Mouse (Mus musculus) thymus, postnatal 4 days (tissue): ENCODE results near the gene Pcdh9.

Source experiments
- DNase-seq: peaks from one replicate; pipeline ENCODE4 v3.0.0; 2021

The Pcdh9 gene

DNA sequence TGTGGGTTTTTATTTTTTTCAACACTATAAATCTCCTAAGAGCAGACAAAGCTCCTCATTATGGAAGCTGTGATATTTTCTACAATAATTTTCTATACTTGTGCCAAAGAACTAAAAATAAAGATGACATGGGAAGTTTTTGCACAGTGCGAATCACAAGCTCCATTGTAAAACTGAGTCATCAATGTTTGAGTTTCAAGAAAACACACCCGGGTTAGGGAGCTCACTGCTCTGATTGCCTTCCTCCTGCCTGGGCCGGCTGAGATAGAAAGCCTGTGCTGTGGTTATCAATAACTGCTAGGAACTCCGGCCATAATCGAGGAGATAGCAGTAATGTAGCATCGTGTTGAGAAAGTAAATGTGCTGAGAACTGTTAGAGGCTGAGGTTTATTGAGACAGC is 344.9 kb downstream of the Pcdh9 start:
- no peak for DNase-seq

GRCm38 (mm10) chr14:93543970-93544627 is 346.4 kb downstream of the Pcdh9 start:
- no peak for DNase-seq

DNA sequence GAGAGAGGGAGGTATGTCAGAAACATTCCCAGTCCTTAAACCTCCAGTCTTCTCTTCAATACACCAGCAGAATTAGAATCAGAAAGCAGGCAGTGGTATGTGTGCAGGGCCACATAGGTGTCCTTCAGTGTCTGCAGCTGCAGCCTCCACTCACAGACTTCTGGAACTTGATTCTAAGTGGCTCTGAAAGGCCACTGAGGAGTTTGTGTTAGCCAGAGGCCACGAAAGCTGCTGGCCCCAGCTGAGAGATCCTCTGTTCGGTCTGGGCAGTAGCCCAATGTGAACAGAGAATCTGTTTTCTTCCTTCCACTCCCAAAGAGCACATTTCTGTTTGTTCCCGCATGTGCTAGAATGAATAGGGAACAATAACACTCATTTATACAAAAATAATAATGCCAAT is 346.9 kb downstream of the Pcdh9 start:
- DNase-seq, result no peak

GRCm38 (mm10) chr14:93534928-93535327 is 355.6 kb downstream of the Pcdh9 start:
- no peak for DNase-seq

DNA sequence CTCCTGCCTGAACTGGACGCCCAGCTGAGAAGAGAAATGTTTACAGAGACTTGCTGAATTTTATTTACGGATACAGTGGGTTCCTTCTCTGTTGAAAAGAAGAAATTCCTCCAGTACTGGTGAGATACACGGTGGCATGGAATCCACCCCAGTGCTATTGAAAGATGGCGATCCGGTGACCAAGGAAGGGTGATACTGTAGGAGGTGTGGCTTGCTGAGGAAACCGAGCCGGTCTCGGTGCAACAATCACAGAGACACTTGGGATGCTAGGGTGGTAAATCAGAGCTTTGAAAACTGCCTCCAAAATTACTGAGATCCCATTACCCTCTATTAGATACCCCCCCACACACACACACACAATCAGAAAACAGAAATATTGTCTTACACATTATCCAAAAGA is 367.0 kb downstream of the Pcdh9 start:
- no peak for DNase-seq

GRCm38 (mm10) chr14:93520166-93520565 is 370.3 kb downstream of the Pcdh9 start:
- DNase-seq, result no peak

DNA sequence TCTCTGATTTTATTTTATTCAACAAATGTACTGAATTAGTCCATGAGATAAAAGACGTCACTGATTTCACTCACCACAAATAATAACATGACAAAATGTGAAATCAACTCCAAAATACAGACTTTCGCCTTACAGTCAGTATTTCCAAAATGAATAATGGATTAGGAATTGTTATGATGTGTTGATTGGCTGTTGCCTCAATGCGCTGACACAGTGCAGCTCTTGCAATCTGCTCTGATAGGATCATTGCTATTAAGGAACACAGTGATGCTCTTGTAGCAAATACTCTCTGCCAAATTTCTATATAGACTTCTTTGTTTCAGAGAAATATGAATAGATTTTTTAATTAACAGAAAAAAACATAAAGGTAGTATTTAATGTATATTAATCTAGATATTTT is 373.8 kb downstream of the Pcdh9 start:
- no peak for DNase-seq

DNA sequence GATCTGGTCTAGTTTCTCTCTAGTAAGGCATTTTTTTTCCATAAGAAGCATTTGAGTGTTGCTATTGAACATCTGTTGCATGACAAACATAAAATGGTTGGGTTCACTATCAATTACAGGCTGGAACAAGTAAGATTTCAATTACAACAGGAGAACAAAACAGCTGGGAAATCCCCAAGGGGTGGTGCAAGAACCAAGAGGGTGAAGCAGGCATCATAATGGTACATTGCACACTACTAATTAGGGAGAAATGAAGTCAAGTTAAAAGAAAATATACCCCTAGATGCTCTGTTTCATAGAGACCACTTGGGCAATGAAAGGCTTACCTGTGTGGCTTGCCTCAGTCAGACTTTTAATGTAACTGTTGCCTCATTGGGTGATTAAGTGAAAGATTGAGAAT is 384.4 kb downstream of the Pcdh9 start:
- no peak for DNase-seq

- DNase-seq, result no peak
These were observed 391.4 kb downstream of the Pcdh9 start for GRCm38 (mm10) chr14:93498813-93499690.

DNA sequence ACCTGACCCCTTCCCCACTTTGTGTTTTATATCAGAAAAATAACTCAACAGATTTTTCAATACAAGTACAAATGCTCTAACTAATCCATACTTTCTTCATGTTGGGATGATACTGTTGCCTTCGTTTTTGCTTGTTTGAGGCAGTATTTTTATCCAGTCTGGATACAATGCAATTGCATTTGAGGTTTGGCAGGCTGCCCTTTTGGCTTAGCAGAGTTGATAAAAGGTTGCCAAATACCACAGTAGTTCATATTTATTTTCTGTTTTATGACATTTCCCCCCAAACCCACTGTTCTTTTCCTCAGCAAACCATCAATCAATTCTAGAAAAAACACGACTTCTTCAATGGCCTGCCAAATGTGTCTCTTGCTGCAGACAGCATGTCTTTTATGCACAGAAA is 415.5 kb downstream of the Pcdh9 start:
- DNase-seq, result no peak

DNA sequence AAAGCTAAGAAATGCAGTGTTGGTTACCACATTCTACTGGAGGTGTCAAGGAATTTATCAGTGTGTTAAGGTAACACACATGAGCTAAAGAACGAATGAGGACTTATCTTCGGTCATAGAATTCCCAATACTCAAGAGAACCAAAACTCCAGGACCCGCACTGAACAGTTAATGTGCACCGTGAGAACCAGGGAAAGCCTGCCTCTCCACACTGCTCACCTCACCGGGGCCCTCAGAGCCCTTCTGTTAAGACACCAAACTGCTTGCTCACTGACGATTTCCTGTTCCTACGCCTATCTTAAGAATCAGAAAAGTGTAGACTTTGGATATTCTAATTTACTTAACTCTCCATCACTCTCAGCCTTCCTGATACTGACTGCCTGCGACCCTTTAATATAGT is 418.0 kb downstream of the Pcdh9 start:
- no peak for DNase-seq

DNA sequence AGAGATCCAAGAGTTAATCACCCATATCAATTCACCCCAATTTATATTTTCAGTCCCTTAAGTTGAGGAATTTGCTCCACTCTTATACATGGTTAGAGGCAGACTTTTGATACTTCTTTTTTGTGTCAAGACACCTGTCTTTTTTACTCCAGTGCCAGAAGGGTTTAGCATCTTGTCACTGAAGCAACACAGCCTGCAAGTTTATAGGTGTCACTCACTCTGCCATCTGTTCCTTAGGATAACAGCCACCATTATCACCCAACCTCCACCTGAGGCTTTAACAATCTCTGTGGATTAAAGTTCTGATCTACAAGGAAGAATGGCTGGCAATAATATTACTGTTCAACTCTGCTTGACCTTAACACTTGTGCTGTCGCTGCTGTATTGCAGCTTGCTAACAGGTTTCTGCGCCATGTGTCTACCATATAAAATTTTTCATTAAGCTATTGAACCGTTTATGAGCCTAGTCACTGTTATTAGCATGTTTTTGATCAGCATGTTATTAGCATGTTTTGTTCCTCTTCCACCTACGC is 427.1 kb downstream of the Pcdh9 start:
- DNase-seq, result no peak

DNA sequence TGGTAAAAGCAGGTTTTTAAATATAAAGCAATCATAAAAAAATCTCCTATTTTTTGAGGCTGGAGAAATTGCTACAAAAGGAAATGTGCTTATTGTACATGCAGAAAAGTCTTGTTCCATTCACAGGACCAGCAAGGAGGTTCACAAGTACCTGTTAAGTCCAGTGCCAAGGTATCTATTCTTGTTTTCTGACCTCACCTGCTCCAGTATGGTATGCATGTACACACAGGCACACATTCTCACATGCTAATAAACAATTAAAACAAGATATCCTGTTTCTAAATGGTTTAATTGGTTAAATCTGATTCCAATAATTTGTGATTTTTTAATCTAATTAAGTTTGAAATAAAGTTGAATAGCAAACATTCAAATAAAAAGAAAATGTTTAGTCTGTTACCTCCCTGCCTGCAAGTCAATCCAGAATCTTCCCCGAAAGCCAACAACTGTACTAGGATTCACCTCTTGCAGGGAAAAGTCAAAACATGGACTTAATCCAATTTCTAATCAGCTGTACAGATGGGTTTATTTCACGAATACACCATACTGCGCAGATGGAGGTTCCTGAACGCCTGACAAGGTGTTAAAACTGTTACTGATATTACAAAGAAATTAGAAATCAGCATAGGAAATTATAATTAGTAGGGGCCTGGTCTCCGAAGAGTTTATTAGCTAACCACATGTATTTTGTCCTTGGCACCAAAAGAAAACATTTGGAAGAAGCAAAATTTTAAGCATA is 439.4 kb downstream of the Pcdh9 start:
- DNase-seq, result no peak

- no peak for DNase-seq
These were observed 448.6 kb downstream of the Pcdh9 start for GRCm38 (mm10) chr14:93441852-93442251.

GRCm38 (mm10) chr14:93437226-93437625 is 453.3 kb downstream of the Pcdh9 start:
- no peak for DNase-seq

DNA sequence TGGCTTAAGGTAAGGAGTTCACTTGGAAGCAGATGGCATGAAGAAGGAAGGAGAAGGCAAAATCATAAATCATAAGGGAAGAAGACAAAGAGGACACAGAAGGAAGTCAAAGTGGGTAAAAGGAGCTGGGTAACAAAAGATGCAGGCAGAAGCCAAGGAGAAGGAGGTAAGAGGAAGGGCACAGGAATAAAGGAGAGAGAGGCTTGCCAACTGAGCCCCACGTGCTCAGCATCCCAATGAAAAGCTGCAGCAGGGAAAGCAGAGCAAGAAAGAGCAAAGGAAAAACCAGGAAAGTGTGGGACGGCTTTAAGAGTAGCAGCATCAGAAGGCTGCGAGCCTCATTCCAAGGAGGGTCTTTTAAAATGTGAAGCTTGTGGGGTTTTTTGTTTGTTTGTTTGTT is 473.7 kb downstream of the Pcdh9 start:
- DNase-seq, result no peak

- no peak for DNase-seq
These were observed 475.0 kb downstream of the Pcdh9 start for GRCm38 (mm10) chr14:93415496-93415895.

DNA sequence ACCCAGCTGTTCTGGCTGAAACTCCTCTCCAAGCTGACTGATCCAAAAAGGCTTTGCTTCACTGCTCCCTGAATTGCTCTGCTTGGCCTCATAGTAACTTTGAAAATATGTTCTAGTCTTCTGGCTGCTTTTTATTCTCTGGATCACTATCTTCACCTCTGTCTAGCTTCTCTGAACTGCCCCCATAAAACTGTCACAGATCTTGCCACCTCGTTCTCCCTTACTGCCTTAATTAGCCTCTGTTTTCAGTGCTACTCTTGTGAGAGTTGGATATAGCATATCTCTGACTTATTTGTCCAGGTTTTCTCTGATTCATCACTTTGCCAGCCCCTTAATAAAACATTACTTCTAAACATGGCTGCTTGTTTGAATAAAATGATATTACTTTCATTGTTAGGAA is 481.2 kb downstream of the Pcdh9 start:
- no peak for DNase-seq

DNA sequence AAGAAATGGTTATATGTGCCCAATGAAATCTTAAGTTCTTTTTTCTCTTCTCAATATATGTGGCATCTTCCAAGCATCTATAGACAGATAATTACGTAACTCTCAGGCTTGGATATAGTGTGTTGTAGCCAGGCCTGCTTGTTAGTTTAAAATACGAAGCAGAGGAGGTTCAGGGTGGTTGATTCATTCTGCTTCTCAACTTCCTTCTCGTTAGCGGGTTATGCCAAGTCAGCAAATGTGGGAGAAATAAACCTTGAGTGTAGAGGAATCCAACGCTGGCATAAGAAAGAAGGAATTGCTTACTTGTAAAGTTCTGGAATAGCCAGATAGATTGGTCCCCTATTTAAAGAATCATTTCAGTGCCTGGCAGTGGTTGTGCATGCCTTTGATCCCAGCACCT is 482.7 kb downstream of the Pcdh9 start:
- DNase-seq, result no peak

- DNase-seq, result no peak
These were observed 505.4 kb downstream of the Pcdh9 start for GRCm38 (mm10) chr14:93385090-93385489.

GRCm38 (mm10) chr14:93381163-93381562 is 509.3 kb downstream of the Pcdh9 start:
- DNase-seq, result no peak

DNA sequence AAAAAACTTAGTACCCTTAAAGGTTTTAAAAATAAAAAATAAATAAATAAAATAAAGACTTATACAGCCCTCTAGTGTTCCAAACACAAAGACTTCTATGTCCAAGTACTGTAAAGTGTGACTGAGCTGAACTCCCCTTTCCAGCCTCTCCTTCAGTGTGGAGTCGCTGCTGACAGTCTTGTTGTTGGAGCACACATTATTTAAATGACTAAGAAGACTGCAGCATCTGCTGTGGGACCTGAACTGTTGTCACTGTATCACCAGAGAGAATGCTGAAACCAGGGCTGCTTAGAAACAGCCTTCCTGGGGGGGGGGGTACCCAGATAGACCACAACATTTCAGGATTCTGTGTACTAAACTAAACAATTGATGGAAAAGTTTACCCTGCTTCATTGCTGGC is 509.7 kb downstream of the Pcdh9 start:
- DNase-seq, result no peak

DNA sequence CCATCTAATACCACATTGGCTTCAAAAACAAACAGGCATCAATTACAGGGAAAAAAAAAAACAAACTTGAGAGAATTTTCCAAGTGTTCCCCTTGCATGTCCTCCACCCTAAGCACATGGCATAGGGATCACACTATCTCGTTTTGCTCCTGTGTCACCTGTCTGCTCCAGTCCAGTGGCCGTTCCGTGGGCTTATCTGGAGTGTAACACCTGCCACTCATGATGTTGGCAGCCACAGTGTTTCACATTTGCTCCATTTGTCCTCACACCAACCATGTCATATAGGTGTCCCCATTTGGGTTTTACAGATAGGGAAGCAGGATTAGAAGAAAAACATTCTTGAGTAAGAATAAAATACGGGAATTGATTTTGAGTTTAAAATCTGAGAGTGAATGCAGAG is 514.3 kb downstream of the Pcdh9 start:
- DNase-seq, result no peak

DNA sequence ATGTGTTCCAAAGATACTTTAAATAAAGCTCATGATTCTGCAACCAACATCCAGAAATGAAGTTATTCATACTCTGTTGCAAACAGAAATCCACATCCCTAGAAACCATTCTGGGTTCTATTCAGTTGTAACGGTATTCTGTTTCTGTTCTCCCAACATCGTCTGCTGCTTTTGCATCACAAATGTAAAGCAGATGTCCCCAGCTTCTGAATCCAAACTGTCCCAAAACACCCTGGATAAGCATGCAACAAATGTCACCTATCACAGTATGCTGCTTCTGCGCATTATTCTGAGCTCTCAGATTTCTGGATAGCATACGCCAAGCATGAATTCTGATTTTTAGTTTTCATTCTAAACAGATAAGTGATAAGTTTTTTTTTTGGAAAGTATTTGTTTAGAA is 516.3 kb downstream of the Pcdh9 start:
- DNase-seq, result no peak
